In the genomic region with DNA sequence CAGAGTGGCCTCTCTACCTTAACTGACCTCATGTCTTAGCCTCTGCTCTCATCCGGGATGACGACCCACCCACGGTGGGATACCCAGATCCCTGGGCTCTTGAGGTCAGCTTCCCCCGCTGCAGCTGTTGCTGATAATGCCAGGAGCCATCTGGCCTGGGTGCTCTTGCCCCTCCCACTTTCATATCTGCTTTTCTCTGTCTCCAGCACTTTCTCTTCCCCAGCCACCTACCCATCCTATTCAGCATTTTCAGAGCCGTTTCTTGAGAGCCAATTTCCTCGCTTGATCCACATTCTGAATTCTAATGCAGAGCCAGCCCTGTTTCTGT, we compare ENCODE assay signal across 13 mouse cellular contexts. TPM values are rescaled to one million over a fixed set of nuclear protein-coding genes. Genes with fewer than 3 reads are reported as not detected.
DNase-seq lines count a peak whose midpoint lies in the region; ATAC-seq and TF ChIP-seq lines count a peak whose summit lies in the region.
"Had no signal": no experiment of that assay in that cellular context is flagged by ENCODE, and none has a peak within 500 bp of the region (broad histone marks: within the 10 kb centered on the region; RNA-seq: fewer than 3 reads in every experiment).

No protein-coding gene starts in this region.

- peak; percentile 46 for DNase-seq in gastrocnemius, adult 2 months
- DNase-seq in gastrocnemius, postnatal 4 days (ENCODE audit: low spot score in 2 of 2), result no peak
- DNase-seq in stomach, postnatal 0 days (ENCODE audit: low spot score), result no peak
- DNase-seq in liver, postnatal 0 days, result peak; percentile 60
- DNase-seq in forebrain, postnatal 0 days, result no peak
- DNase-seq in embryo, embryonic 10.5 days (ENCODE audit: low spot score), result no peak
- no peak for DNase-seq in layer of hippocampus, postnatal 10 days (ENCODE audit: low spot score in 2 of 2)
- DNase-seq: heart, postnatal 4 days; lung, postnatal 4 days; right cerebral cortex, postnatal 25 days had no signal

- H3K4me1 ChIP-seq in stomach, embryonic 16.5 days (ENCODE audit: control insufficient read depth, insufficient read depth, low read length), result peaks cover 12% of the 10 kb centered on the region
- H3K4me1 ChIP-seq in stomach, postnatal 0 days (replicated peaks; ENCODE audit: control insufficient read depth, insufficient read depth), result peaks cover 4% of the 10 kb centered on the region; the same call in 1 of the 2 replicates
- H3K4me1 ChIP-seq in liver, postnatal 0 days (ENCODE audit: insufficient read depth), result peaks cover 46% of the 10 kb centered on the region
- peaks cover 34% of the 10 kb centered on the region for H3K4me1 ChIP-seq in forebrain, postnatal 0 days (ENCODE audit: insufficient read depth)

- H3K27me3 ChIP-seq in stomach, embryonic 16.5 days (ENCODE audit: control insufficient read depth, insufficient read depth, low read length), result no peaks in the 10 kb centered on the region; the same call in 1 of the 2 replicates
- no peaks in the 10 kb centered on the region for H3K27me3 ChIP-seq in stomach, postnatal 0 days (ENCODE audit: control insufficient read depth, insufficient read depth, low read length)
- no peaks in the 10 kb centered on the region for H3K27me3 ChIP-seq in liver, postnatal 0 days (ENCODE audit: insufficient read depth, low read length)
- H3K27me3 ChIP-seq in forebrain, postnatal 0 days (ENCODE audit: insufficient read depth, low read length), result no peaks in the 10 kb centered on the region
- H3K27me3 ChIP-seq: kidney, embryonic 15.5 days; neural tube, embryonic 12.5 days had no signal

- H3K4me3 ChIP-seq in gastrocnemius, adult 2 months, result no peak overlapping the region
- H3K4me3 ChIP-seq in stomach, embryonic 16.5 days (replicated peaks; ENCODE audit: low read length), result no peak overlapping the region
- H3K4me3 ChIP-seq in stomach, postnatal 0 days (ENCODE audit: low read depth, low read length), result no peak overlapping the region
- no peak overlapping the region for H3K4me3 ChIP-seq in liver, postnatal 0 days (ENCODE audit: low read depth, low read length)
- H3K4me3 ChIP-seq in forebrain, postnatal 0 days (ENCODE audit: low read depth, low read length), result no peak overlapping the region
- H3K4me3 ChIP-seq: kidney, embryonic 15.5 days; neural tube, embryonic 12.5 days had no signal

- intact Hi-C loops in gastrocnemius, adult 2 months (cut with DNase I), result loop anchor here (5.0 kb wide), 1 partner anchor 41 kb away; the partner anchor contains the start of gene Eif3d

- peak overlapping the region; percentile 31 for H3K27ac ChIP-seq in gastrocnemius, adult 2 months
- H3K27ac ChIP-seq in stomach, embryonic 16.5 days (ENCODE audit: low read length), result no peak overlapping the region
- no peak overlapping the region for H3K27ac ChIP-seq in stomach, postnatal 0 days (replicated peaks)
- peak overlapping the region; percentile 84 for H3K27ac ChIP-seq in liver, postnatal 0 days (ENCODE audit: low read depth)
- H3K27ac ChIP-seq in forebrain, postnatal 0 days (ENCODE audit: low read depth, low read length), result no peak overlapping the region
- H3K27ac ChIP-seq: kidney, embryonic 15.5 days; neural tube, embryonic 12.5 days had no signal

- WGBS in stomach, embryonic 16.5 days, result 53% methylated on average over 6 of the region's 6 CpGs
- 60% methylated on average over 6 of the region's 6 CpGs for WGBS in stomach, postnatal 0 days
- 35% methylated on average over 6 of the region's 6 CpGs for WGBS in liver, postnatal 0 days (ENCODE audit: insufficient replicate concordance)
- WGBS in forebrain, postnatal 0 days, result 77% methylated on average over 6 of the region's 6 CpGs

- H3K9ac ChIP-seq in stomach, embryonic 16.5 days (ENCODE audit: low read length), result peak overlapping the region; percentile 13; the same call in 1 of the 2 replicates
- H3K9ac ChIP-seq in stomach, postnatal 0 days (ENCODE audit: low read length), result no peak overlapping the region
- H3K9ac ChIP-seq in liver, postnatal 0 days (replicated peaks), result peak overlapping the region; percentile 46
- H3K9ac ChIP-seq in forebrain, postnatal 0 days, result no peak overlapping the region
- H3K9ac ChIP-seq: kidney, embryonic 15.5 days; neural tube, embryonic 12.5 days had no signal

- no peak for TF ChIP-seq CTCF in gastrocnemius, adult 2 months (IDR thresholded peaks at IDR 0.05)
- no peak for TF ChIP-seq CTCF in stomach, postnatal 0 days (IDR thresholded peaks at IDR 0.05; ENCODE audit: low read depth)
- TF ChIP-seq CTCF in liver, postnatal 0 days (IDR thresholded peaks at IDR 0.05; ENCODE audit: low read depth), result no peak
- TF ChIP-seq CTCF in forebrain, postnatal 0 days (IDR thresholded peaks at IDR 0.05; ENCODE audit: low read depth), result no peak

- no peak for ATAC-seq in stomach, embryonic 16.5 days (ENCODE audit: insufficient read depth, low FRiP score)
- no peak for ATAC-seq in stomach, postnatal 0 days (ENCODE audit: low FRiP score, low TSS enrichment)
- no peak for ATAC-seq in liver, postnatal 0 days
- ATAC-seq in forebrain, postnatal 0 days, result no peak

- H3K9me3 ChIP-seq in stomach, embryonic 16.5 days (replicated peaks; ENCODE audit: control insufficient read depth, low read length), result no peaks in the 10 kb centered on the region
- no peaks in the 10 kb centered on the region for H3K9me3 ChIP-seq in stomach, postnatal 0 days (ENCODE audit: control insufficient read depth, low read length)
- H3K9me3 ChIP-seq in liver, postnatal 0 days (ENCODE audit: low read length), result no peaks in the 10 kb centered on the region
- no peaks in the 10 kb centered on the region for H3K9me3 ChIP-seq in forebrain, postnatal 0 days (ENCODE audit: low read length)
- H3K9me3 ChIP-seq: kidney, embryonic 15.5 days; neural tube, embryonic 12.5 days had no signal

- no peak overlapping the region for H3K4me2 ChIP-seq in stomach, embryonic 16.5 days (ENCODE audit: low read depth, low read length)
- no peak overlapping the region for H3K4me2 ChIP-seq in stomach, postnatal 0 days (replicated peaks; ENCODE audit: low read depth)
- peak overlapping the region; percentile 81 for H3K4me2 ChIP-seq in liver, postnatal 0 days (ENCODE audit: low read depth, low read length)
- no peak overlapping the region for H3K4me2 ChIP-seq in forebrain, postnatal 0 days (ENCODE audit: low read depth)
- H3K4me2 ChIP-seq: kidney, embryonic 15.5 days; neural tube, embryonic 12.5 days had no signal

- H3K36me3 ChIP-seq in stomach, embryonic 16.5 days (ENCODE audit: control insufficient read depth, insufficient read depth, low read length), result 0 out of 2 replicates have a peak, but pooled peaks cover 2% of the 10 kb centered on the region
- H3K36me3 ChIP-seq in stomach, postnatal 0 days (ENCODE audit: control insufficient read depth, insufficient read depth, low read length), result no peaks in the 10 kb centered on the region
- peaks cover 7% of the 10 kb centered on the region for H3K36me3 ChIP-seq in liver, postnatal 0 days (replicated peaks; ENCODE audit: insufficient read depth, low read length)
- H3K36me3 ChIP-seq in forebrain, postnatal 0 days (ENCODE audit: insufficient read depth), result no peaks in the 10 kb centered on the region

- no peak for TF ChIP-seq EP300 in stomach, postnatal 0 days (optimal IDR thresholded peaks at IDR 0.05)
- no peak for TF ChIP-seq EP300 in liver, postnatal 0 days (IDR thresholded peaks at IDR 0.05; ENCODE audit: low read depth)

RNA-seq across cellular contexts. Expression of gene Txn2, which starts 2.8 kb away (rescaled TPM):
- total RNA-seq in gastrocnemius, adult 2 months (2021), result 100 to 1,000 TPM; 189 to 247 TPM
- total RNA-seq in gastrocnemius, postnatal 4 days (2021), result 100 to 1,000 TPM; 152 to 157 TPM
- polyA plus RNA-seq in stomach, embryonic 16.5 days (2015; fragmentation: Nextera tagmentation; extraction: Ambion mirVana), result 232 and 253 TPM in 2 replicates
- polyA plus RNA-seq in stomach, postnatal 0 days (2015; fragmentation: Nextera tagmentation; extraction: Ambion mirVana), result 172 and 176 TPM in 2 replicates
- 258 and 261 TPM in 2 replicates for polyA plus RNA-seq in liver, postnatal 0 days (2015; fragmentation: Nextera tagmentation; extraction: Ambion mirVana)
- total RNA-seq in forebrain, postnatal 0 days (2014; rRNA removed), result 35.8 and 36.5 TPM in 2 replicates
- 200 and 227 TPM in 2 replicates for polyA plus RNA-seq in forebrain, postnatal 0 days (2015; fragmentation: Nextera tagmentation; extraction: Ambion mirVana)
- 100 to 1,000 TPM; 107 to 111 TPM for total RNA-seq in layer of hippocampus, postnatal 10 days (2021)

RNA-seq across cellular contexts. Expression of gene Foxred2, which starts 24.9 kb away (rescaled TPM):
- under 1 TPM; 0.43 to 0.84 TPM for total RNA-seq in gastrocnemius, adult 2 months (2021)
- total RNA-seq in gastrocnemius, postnatal 4 days (2021), result 1 to 10 TPM; 1.4 to 1.5 TPM
- polyA plus RNA-seq in stomach, embryonic 16.5 days (2015; fragmentation: Nextera tagmentation; extraction: Ambion mirVana), result 2.9 and 3.3 TPM in 2 replicates
- 0.62 and 0.87 TPM in 2 replicates for polyA plus RNA-seq in stomach, postnatal 0 days (2015; fragmentation: Nextera tagmentation; extraction: Ambion mirVana)
- polyA plus RNA-seq in liver, postnatal 0 days (2015; fragmentation: Nextera tagmentation; extraction: Ambion mirVana), result 0.56 and 0.71 TPM in 2 replicates
- total RNA-seq in forebrain, postnatal 0 days (2014; rRNA removed), result 24.5 and 26.9 TPM in 2 replicates
- polyA plus RNA-seq in forebrain, postnatal 0 days (2015; fragmentation: Nextera tagmentation; extraction: Ambion mirVana), result 9.4 and 10.6 TPM in 2 replicates
- total RNA-seq in layer of hippocampus, postnatal 10 days (2021), result 10 to 100 TPM; 11.5 to 12.7 TPM

RNA-seq across cellular contexts. Expression of gene Eif3d, which starts 39.0 kb away (rescaled TPM):
- 10 to 100 TPM; 57.7 to 63.5 TPM for total RNA-seq in gastrocnemius, adult 2 months (2021)
- 100 to 1,000 TPM; 115 to 120 TPM for total RNA-seq in gastrocnemius, postnatal 4 days (2021)
- polyA plus RNA-seq in stomach, embryonic 16.5 days (2015; fragmentation: Nextera tagmentation; extraction: Ambion mirVana), result 182 and 186 TPM in 2 replicates
- polyA plus RNA-seq in stomach, postnatal 0 days (2015; fragmentation: Nextera tagmentation; extraction: Ambion mirVana), result 106 and 110 TPM in 2 replicates
- 61.2 and 68.4 TPM in 2 replicates for polyA plus RNA-seq in liver, postnatal 0 days (2015; fragmentation: Nextera tagmentation; extraction: Ambion mirVana)
- 165 and 167 TPM in 2 replicates for total RNA-seq in forebrain, postnatal 0 days (2014; rRNA removed)
- 130 and 165 TPM in 2 replicates for polyA plus RNA-seq in forebrain, postnatal 0 days (2015; fragmentation: Nextera tagmentation; extraction: Ambion mirVana)
- 100 to 1,000 TPM; 106 to 118 TPM for total RNA-seq in layer of hippocampus, postnatal 10 days (2021)

Comparison
In these comparisons a context has a peak if more than half of its experiments do, and no peak if none do; other contexts are left out.
1. DNase-seq: peak in gastrocnemius, adult 2 months (single experiment) and liver, postnatal 0 days (single experiment); none in gastrocnemius, postnatal 4 days (0 of 2), stomach, postnatal 0 days (single experiment), forebrain, postnatal 0 days (single experiment), embryo, embryonic 10.5 days (single experiment) and layer of hippocampus, postnatal 10 days (0 of 2).
2. H3K9ac ChIP-seq: peak in stomach, embryonic 16.5 days (single experiment) and liver, postnatal 0 days (single experiment); none in stomach, postnatal 0 days (single experiment) and forebrain, postnatal 0 days (single experiment).
3. H3K27ac ChIP-seq: peak in gastrocnemius, adult 2 months (single experiment) and liver, postnatal 0 days (single experiment); none in stomach, embryonic 16.5 days (single experiment), stomach, postnatal 0 days (single experiment) and forebrain, postnatal 0 days (single experiment).
4. RNA of gene Foxred2, which starts 24.9 kb away (total RNA-seq): 24.5 to 26.9 TPM in forebrain, postnatal 0 days and 11.5 to 12.7 TPM in layer of hippocampus, postnatal 10 days; 1.4 to 1.5 TPM in gastrocnemius, postnatal 4 days and 0.43 to 0.84 TPM in gastrocnemius, adult 2 months; every median in the first group is over 4 times any median in the second.